Mouse (Mus musculus) lung, adult 18-20 months (tissue): Measurements from ENCODE around the gene Wnt6.
A peak's percentile ranks its signal among the peaks of the same experiment; 100 is the strongest.

Experiments used
- DNase-seq, 2 experiments: peaks; one replicate each; pipeline ENCODE4 v3.0.0; 2022; ENCODE audit warnings: mixed read lengths in 2 of 2

The Wnt6 gene

DNA sequence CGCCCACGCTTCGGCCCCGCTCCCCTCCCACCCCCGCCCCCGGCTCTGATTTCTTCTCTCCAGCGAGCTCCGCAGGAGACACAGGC, at the start of gene Wnt6:
TSS of gene Wnt6 (plus strand) at position 48 of the 86 bp plus-strand sequence.
- DNase-seq, result no peak

DNA sequence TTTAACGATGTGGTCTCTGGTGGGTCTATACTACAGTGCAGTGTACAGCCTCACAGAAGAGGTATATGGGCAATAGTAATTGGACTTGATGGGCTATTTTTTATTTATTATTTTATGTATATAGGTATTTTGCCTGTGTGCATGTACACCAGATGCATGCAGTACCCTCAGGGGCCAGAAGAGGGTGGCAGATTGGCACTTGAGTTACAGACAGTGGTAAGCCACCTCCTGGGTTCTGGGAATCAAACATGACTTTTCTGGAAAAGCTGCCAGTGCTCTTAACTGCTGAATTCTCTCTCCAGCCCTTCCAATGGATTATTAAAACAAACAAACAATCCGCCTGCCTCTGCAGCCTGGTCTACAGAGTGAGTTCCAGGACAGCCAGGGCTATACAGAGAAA, 47.9 kb upstream of the Wnt6 start:
- DNase-seq, result no peak

DNA sequence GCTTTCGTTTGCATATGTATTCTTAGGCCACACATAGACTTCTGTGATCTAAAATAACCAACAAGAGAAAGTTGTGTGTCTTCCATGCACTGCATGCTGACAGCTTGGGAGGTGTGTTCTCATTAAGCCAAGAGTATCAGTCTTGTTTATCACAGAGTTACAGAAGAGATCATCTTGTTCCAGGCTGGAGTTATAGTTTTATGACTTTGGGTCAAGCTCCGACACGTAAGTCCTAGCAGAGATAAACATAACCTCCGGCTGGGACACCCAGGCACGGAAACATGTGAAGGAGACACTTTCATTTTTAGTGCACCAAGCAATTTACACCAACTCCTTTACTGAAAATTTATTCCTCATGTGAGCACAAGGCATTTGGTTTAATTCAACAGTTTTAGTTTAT, 45.6 kb upstream of the Wnt6 start:
- DNase-seq, result no peak

DNA sequence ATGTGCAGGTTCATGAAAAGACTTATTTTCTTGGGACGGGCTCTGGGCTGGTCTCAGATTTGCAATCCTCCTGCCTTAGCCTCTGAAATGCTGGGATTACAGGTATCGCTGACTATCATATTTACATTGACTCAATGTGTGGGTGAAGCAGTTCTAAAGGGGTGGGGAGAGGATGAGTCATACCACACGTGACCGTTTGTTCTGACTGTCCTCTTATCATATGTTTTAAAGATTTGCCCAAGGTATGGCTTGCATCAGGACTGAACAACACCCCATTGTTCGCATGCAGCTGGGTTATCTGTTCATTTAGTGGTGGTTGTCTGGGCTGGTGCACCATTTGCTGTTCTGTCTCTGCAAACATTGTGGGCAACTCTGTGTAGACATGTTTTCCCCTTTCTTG, 45.0 kb upstream of the Wnt6 start:
- DNase-seq, result no peak

DNA sequence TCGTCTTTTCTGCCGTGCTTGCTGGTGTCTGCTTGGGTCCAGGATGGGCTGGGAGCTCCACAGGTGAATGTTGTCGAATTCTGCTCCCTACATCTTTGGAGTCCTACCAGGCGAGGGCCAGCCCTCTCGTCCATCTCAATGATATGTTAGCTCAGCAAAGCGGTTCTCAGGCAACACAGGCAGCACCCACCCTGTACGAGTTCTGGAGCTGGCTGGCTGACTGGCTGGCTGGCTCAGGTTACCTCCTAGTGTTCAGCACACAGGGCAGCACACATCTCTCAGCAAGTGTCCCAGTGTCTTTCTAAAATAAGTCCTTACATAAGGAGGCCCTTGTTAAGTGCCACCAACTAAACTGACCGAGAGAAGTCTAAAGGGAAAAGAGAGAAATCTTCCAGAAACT, 43.2 kb upstream of the Wnt6 start:
- DNase-seq, result no peak

DNA sequence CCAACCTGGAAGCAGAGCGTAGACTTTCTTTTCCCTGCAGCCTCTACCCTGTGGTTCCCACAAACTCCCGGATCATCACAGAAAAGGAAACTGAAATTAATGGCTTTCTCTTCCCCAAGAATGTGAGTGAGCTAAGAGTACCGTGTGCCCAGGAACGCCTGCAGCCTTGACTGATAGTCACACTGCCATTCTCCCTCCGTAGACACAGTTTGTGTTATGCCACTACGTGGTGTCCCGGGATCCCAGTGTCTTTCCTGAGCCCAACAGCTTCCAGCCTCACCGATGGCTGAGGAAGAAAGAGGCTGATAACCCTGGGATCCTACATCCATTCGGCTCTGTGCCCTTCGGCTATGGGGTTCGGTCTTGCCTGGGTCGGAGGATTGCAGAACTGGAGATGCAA, 34.7 kb upstream of the Wnt6 start:
- DNase-seq, result no peak

DNA sequence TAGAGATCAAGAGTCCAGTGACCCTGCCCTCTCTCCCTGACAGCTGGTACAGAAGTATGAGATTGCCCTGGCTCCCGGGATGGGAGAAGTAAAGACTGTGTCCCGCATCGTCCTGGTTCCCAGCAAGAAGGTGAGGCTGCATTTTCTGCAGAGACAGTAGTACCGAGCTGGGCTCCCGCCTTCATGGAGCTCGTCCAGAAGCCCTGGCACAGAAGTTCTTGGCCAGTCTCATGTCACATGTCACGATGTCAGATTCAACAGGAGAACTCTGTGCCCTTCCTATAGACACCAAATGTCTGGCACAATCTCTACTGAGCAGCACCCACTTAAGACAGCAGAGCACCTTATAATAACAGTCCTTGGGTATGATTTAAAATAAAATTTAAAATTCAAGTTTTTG, 34.2 kb upstream of the Wnt6 start:
- no peak for DNase-seq

DNA sequence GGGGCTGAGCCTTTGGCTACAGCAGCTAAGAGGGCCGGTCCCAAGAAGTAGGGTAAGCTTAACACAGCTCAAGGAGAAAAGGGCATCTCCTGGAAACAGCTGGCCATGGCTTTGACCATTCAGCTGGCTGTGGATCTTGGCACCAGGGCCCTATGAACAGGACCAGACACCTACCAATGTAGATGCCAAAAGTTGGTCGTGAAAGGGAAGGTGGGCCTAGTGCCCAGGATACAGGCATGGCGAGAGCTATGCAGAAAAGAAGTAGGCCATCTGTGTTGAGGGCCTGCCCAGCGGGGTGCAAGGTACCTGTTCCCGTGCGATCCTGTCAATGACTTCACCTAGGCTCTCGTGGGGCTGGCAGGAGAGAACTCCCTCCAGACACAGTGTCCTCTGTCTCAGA, 30.8 kb upstream of the Wnt6 start:
- DNase-seq, result no peak

DNA sequence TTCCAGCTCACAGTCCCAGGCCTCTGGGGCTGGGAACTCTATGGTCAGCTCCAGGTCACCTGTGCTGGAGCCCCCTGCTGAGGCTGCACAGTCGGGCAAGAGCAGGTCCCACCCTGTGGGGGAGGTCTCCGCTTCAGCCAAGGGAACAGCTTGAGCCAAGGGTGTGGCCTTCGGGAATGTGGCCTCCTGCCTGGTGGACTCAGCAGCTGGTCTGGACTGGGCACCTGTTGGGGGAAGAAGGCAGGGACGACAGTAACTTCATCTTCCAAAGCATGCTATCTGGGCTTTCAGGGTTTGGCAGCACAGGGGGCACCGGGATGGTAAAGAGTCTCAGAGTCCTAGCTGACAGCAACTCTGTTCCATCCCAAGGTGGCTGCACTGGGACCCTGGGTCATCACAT, 24.4 kb upstream of the Wnt6 start:
- peak; percentile 24 to 33 for DNase-seq

DNA sequence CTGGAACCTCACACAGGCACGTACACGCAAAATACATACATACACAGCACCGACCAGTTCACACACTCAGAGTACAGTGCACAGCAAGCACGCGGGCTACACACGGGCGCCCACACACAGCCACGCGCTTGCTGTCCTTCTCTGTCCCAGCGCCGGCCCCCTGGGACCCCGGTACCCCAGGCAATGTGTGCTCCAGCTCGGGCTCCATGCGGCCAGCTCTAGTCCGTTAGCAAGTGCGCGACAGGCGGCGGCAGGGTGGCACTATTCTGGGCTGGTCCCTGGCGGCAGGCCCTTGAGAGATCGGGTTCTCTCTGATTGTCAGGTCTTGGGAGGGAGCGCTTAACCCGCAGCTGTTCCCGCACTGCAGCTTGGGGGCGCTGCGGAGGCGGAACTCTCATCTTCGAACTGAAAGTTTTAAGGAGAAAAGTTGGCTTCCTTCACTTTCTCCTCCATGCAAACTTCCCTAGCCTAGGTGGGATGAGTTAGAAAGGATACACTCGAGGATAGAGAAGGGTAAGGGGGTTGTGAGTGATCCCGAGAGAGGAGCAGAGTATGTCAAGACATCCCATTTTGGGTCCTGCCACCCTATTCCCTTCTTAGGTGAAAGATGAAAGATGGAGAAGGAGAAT, 22.9 kb upstream of the Wnt6 start, which contains the start of gene Prkag3:
TSS of gene Prkag3 (minus strand) at position 579 of the 629 bp plus-strand sequence.
- peak; percentile 63 to 65 for DNase-seq

DNA sequence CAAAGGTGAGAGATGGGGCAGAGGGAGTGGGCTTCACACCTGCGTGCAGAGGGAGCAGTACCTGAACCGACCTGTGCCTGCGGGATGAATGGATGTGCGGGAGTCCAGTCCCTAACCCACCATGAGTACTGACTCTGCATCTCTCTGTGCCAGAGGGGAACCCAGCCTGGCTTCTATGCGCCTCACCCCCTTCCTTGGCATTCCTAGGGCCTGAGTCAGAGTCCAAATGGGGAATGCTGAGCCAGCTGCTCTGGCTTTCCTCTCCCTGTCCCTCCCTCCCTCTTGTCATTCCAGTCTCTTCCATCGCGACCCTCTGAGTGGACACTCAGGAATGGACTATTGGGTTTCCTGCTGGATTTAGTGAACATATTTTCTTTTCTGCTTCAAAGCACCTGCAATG, 22.4 kb upstream of the Wnt6 start:
- peak; percentile 76 to 79 for DNase-seq

DNA sequence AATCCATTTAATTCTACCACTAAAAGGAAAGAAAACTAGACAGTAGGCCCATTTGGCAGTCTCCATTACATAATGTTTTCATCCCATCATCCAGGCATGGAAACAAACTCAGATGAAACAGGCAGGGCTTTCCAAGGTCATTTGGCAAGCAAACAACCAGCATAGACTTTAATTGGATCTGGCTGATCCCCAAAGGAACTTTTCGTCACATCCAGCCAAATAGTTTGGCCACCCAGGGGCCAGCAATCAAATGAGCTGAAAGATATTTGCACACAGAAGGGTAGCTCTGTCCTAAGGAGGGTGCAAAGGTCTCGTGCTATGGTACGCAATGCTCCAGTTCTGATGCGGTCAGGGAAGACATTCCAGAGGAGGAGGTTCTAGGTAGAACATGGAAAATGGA, 21.0 kb upstream of the Wnt6 start:
- no peak for DNase-seq

DNA sequence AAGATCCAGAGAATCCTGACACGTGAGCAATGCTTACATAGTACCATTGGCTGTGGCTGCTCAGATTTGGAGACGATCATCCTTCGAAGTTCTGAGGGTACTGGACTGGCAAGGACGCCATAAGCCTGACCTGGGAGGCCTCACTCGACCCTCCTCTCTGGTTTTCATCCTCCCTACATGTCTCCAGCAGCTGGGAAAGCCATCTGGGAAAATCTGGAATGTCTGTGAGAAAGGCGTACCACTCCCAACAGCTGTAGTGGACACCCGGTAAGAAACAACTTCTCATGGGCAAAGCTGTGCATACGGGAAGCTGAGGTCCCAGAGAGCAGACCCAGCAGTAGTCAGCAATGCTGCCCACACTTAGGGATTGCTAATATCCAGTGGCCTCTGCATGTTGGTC, 19.5 kb upstream of the Wnt6 start:
- DNase-seq, result no peak

DNA sequence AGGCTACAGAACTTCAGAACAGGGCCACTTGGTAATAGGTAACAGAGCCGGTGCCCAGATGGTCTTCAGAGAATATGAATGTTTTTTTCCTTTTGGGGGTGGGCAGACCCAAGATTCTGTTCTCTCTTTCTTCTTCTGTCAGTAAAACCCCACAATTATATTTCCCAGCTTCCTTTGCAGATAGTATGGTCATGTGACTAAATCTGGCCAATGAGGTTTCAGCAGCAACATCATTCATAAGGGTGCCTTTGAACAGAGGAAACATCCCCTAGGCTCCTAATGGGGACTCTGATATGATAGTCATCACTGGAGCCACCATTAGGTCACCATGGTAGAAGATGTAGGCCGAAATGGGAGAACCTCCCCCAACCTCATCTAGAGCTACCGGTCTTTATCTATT, 18.9 kb upstream of the Wnt6 start:
- DNase-seq, result no peak

DNA sequence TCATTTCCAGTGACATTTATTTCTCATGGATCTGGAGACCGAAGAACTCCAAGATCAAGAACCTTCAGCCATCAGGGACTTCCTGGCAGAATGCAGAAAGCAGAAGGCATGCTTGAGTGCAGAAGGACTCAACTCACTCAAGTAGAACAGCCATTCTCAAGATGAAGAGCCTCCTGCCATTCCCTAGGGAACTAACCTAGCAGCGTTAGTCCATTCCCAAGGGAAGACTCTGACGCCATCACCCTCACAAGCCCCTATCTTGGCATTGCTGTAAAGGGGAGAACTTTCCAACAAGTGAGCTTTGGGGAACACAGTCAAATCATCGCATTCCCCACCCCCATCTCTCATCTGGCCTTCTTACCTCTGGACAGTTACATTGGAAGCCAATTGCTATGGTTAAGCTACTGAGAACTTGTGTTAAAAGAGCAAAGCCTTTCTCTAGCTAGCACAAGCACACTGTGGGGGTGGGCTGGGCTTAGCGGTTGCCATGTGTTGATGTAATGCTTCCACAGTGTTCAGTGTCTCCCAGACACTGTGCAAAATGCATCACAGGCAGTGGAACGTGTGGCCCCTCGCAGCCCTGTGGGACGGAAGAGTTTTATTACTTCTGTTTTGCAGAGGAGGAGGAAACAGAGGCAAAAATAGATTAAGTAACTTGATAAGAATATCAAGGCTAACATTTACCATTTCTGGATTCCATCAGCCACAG, 18.3 kb upstream of the Wnt6 start:
- no peak for DNase-seq

DNA sequence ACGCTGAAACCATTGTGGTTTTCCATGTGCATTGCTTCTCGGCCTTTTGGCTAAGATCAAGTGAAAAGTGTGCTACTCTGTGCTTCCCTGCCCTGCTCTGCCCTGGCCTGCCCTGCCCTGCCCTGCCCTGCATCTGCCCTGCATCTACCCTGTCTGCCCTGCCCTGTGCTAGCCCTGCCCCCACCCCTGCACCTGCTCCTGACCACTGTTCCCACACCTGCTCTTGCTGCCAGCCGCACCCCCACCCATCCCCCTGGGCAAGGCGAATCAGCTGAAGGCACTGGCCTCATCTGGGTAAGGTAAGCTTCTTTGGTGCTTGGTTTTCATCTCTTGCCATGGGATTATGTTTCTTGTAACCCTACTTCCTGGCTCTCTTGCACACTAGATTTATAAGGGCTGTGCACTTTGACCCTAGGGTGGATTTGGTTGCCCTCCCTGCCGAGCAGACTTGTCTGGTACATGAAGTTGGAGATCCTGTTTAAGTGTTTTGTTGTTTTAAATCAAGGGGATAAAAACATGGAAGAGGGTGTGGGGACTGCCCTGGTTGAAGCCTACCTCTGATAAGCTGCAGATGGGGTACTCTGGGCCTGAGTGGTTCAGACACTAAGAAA, 17.4 kb upstream of the Wnt6 start:
- DNase-seq, result no peak

DNA sequence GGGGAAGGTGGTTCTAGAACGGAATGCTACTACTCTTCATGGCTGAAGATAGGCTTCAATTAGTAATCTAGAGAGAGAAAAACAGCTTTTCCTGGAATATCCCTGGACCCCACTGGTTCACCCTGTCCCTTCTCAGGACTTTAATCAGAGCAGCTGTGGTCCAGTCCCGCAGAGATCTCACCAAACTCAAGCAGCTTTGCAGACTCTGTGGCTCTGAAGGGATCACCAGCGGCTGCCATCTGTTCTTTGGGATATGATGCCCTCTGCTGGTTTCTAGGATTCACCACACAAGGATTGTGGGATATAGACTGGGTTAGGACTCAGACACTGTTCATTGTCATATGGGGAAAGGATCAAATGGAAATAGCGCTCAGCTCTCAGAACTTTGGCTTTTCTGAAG, 11.9 kb upstream of the Wnt6 start:
- DNase-seq, result peak in 1 of 2 experiments; percentile 48

DNA sequence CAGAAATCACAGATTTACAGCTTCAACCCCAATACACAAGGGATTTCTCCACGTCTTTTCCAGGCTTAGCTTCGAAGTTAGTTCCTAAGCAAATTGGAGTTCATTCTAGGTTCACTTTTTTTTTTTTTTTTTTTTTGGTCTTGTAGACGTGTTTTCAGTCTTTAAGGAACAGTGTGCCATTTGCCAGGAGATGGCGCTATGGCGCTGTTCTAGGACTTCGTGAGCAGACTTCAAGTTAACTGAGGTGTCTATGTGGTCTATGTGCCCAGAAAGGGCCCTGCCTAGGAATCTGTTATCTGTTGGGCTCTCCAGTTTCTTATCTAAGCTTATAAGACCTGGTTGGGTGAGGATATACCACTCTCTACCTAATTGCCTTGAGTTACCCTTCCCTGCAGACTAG, 8.6 kb upstream of the Wnt6 start:
- peak; percentile 56 to 61 for DNase-seq

DNA sequence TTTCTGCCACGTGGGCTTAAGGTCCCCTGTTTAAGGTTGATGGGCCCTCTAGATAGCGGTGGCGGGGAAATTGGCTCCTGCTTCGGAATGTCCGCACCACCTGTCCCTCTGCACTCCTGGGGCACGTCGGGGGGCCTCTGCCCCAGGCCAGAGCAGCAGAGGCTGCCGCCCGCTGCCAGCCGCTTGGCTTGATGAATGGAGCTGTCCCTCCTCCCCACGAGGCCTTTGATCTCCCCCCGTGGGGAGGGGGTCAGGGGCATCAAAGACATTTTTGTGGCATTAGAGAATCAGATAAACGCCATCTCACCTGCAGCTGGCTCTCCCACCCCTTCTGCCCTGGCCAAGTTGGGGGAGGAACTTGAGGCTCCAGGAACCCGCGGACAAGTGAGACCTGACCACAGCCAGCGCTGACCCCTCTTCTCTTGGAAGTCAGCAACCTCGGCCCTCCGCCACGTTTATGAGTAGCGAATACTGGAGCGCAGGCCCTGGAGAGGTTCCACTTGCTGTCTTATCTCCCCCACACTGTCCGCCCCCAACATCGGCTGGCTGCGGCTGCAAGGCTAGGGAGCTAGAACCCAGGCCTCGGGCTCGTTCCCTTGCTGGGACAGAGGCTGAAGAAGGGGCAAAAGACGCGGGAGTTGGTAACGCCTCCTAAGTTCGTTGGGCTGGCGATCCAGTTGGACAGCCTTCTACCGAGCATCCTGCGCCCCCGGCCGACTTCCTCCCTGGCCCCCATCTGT, 795 bp upstream of the Wnt6 start:
- no peak for DNase-seq

DNA sequence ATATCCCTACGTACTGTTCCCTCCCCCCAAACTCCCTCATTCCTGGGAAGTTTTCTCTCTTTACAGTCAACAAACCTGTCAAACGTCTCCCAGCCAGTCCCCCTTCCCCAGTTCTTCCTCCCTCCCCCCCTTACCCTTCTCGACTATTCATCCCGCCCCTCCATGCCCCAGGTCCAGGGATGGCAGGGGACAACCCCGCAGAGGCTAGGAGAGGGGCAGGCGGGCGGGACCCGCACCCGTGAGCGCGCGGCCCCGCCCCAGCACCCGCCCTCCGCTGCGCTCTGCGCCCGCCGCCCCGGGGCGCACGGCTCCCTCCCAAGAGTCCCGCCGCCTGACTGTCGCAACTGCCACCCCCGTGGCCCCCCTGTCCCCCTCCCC, 236 bp upstream of the Wnt6 start:
- no peak for DNase-seq

DNA sequence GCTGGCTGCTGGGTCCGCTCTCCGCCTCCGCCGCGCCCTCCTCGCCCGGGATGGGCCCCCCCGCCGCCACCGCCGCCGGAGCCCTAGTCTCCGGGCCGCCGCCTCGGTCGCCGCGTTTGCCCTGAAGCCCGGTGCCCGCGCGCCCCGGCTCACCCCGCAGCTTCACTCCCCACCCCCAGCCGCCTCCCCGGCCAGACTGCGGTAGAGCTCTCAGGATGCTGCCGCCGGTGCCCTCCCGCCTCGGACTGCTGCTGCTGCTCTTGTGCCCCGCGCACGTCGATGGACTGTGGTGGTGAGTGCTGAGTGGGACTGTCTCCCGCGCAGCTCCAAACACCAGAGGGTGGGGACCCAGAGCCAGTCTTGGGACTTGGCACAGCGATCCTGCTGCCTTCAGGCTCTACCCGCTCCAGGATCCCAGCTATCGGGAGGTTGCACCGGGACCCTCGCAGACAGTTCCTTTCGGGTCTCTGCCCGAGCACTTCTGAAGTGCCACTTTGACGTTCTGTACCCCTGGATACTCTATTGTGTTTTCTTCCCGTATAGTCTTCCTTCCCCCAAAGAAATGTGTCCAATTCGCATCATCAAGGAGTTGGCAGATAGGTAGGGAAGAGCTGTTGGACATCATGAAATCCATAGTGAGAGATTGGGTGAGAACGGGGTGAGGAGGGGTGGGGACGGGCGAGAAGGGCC, 384 bp downstream of the Wnt6 start:
- DNase-seq, result no peak

DNA sequence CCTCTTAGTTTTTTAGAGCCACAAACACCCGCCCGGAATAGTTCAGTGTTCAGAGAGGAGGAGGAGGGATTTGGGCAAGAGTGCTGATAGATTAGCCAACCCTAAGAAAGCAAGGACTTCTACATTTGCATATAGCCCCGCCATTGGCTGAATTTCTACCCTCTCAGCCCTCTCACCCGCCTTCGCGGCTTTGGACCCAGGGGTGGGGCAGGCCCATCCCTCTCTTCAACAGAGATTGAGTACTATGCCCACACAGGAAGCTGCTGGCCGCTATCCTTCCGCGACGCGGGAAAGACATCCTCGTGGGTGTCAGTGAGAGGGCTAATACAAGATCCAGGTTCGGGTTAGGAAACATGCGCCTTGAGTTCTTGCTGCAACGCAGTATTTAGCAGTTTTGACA, 1.4 kb downstream of the Wnt6 start:
- DNase-seq, result peak; percentile 87 to 89

DNA sequence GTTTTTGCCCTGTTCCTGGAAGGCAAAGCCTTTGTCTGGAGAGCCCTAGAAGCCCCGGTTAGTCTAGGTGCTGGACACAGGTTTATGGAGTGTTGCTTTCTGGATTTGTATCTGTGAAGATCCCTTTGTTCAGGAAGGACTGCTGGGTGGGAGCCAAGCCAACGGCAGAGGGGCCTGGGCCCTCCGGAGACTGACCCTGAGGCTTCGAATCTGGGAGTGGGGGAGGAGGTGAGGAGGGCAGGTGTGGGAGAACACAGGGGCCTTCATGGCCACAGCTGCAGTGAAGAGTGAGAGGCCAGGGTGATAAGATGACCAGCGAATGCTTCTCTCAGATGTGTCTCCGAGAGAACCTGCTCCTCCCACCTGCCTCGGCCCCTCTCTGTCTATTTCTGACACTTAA, 2.4 kb downstream of the Wnt6 start:
- DNase-seq, result no peak

DNA sequence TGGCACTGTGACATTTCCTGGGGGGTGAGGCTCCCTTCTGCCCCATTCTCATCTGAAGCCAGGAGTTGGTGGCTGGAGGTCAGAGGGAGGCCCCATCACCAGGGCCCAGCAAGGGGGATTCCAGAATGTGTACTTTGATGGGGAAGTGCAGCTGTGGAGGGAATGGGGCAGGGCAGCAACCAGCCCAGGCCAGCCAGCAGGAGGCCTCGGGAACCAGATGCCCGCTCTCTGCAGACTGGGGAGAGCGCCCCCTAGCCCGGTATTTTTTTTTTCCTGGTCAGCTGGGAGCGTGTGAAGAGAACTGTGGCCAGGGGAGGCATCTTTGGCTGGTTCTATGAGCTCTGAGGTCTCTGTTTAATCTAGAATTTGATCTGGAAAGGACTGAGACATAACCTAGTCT, 4.1 kb downstream of the Wnt6 start:
- DNase-seq, result no peak
